In genomic region chr17:36943691-36944090, GRCm38 (mm10) we compare ENCODE assay signal across 9 mouse cellular contexts. TPM values are rescaled to one million over a fixed set of nuclear protein-coding genes. Genes with fewer than 3 reads are reported as not detected.
DNase-seq lines count a peak whose midpoint lies in the region; ATAC-seq lines count a peak whose summit lies in the region.
"Had no signal": no experiment of that assay in that cellular context is flagged by ENCODE, and none has a peak within 500 bp of the region (broad histone marks: within the 10 kb centered on the region; RNA-seq: fewer than 3 reads in every experiment).

No protein-coding gene starts in this region.

- no peaks in the 10 kb centered on the region for H3K9me3 ChIP-seq in heart, embryonic 13.5 days
- H3K9me3 ChIP-seq in limb, embryonic 10.5 days (replicated peaks) = no peaks in the 10 kb centered on the region

- no peak for DNase-seq in heart, adult 9 months (ENCODE audit: low spot score in 2 of 2)
- DNase-seq in retina, embryonic 14.5 days (ENCODE audit: low spot score) = peak; percentile 3
- DNase-seq in retina, postnatal 1 day = no peak
- DNase-seq in limb, embryonic 10.5 days (ENCODE audit: low spot score) = no peak
- no peak for DNase-seq in embryo, embryonic 10.5 days (ENCODE audit: low spot score)
- DNase-seq in layer of hippocampus, adult 11-12 months (ENCODE audit: low spot score) = no peak
- DNase-seq in urinary bladder, postnatal 36 days (ENCODE audit: low spot score in 2 of 2) = no peak

- H3K27ac ChIP-seq in heart, embryonic 13.5 days (replicated peaks) = no peak overlapping the region
- no peak overlapping the region for H3K27ac ChIP-seq in limb, embryonic 10.5 days

- peaks cover 20% of the 10 kb centered on the region for H3K4me1 ChIP-seq in heart, embryonic 13.5 days
- peaks cover 37% of the 10 kb centered on the region for H3K4me1 ChIP-seq in limb, embryonic 10.5 days

- H3K4me3 ChIP-seq in heart, embryonic 13.5 days = no peak overlapping the region; the same call in 1 of the 2 replicates
- H3K4me3 ChIP-seq in limb, embryonic 10.5 days = peak overlapping the region; percentile 54

- WGBS in heart, embryonic 13.5 days = 13% methylated on average over 5 of the region's 5 CpGs
- 18% methylated on average over 5 of the region's 5 CpGs for WGBS in limb, embryonic 10.5 days

- H3K36me3 ChIP-seq in heart, embryonic 13.5 days = peaks cover 5% of the 10 kb centered on the region
- peaks cover 6% of the 10 kb centered on the region for H3K36me3 ChIP-seq in limb, embryonic 10.5 days

- H3K9ac ChIP-seq in heart, embryonic 13.5 days = no peak overlapping the region

- peak overlapping the region; percentile 69; the same call in 1 of the 2 replicates for H3K4me2 ChIP-seq in heart, embryonic 13.5 days

- peaks cover 88% of the 10 kb centered on the region for H3K27me3 ChIP-seq in heart, embryonic 13.5 days (replicated peaks)
- H3K27me3 ChIP-seq in limb, embryonic 10.5 days (ENCODE audit: low read depth, poor library complexity, severe bottlenecking) = peaks cover 84% of the 10 kb centered on the region

- no peak for ATAC-seq in heart, embryonic 13.5 days (ENCODE audit: extremely low read depth, insufficient number of reproducible peaks, low FRiP score, low TSS enrichment)

RNA-seq across cellular contexts. Expression of gene Rnf39, which starts 1.0 kb away (rescaled TPM):
- 0.17 and 0.28 TPM in 2 replicates for polyA plus RNA-seq in heart, embryonic 13.5 days (2015; fragmentation: Nextera tagmentation; extraction: Ambion mirVana)
- 0.13 and 0.45 TPM in 2 replicates for polyA plus RNA-seq in limb, embryonic 10.5 days (2016; fragmentation: Nextera tagmentation; extraction: Ambion mirVana)

RNA-seq across cellular contexts. Expression of gene Ppp1r11, which starts 7.8 kb away (rescaled TPM):
- 78.0 and 90.7 TPM in 2 replicates for polyA plus RNA-seq in heart, embryonic 13.5 days (2015; fragmentation: Nextera tagmentation; extraction: Ambion mirVana)
- 152 and 174 TPM in 2 replicates for polyA plus RNA-seq in limb, embryonic 10.5 days (2016; fragmentation: Nextera tagmentation; extraction: Ambion mirVana)

RNA-seq across cellular contexts. Expression of gene Znrd1, which starts 14.7 kb away (rescaled TPM):
- 39.2 and 45.8 TPM in 2 replicates for polyA plus RNA-seq in heart, embryonic 13.5 days (2015; fragmentation: Nextera tagmentation; extraction: Ambion mirVana)
- polyA plus RNA-seq in limb, embryonic 10.5 days (2016; fragmentation: Nextera tagmentation; extraction: Ambion mirVana) = 107 and 114 TPM in 2 replicates

RNA-seq across cellular contexts. Expression of gene Znrd1as, which starts 14.7 kb away (rescaled TPM):
- 6.2 and 7.2 TPM in 2 replicates for polyA plus RNA-seq in heart, embryonic 13.5 days (2015; fragmentation: Nextera tagmentation; extraction: Ambion mirVana)
- polyA plus RNA-seq in limb, embryonic 10.5 days (2016; fragmentation: Nextera tagmentation; extraction: Ambion mirVana) = 8.9 and 9.5 TPM in 2 replicates

RNA-seq across cellular contexts. Expression of gene 2410137M14Rik, which starts 37.3 kb away (rescaled TPM):
- not detected in 2 replicates for polyA plus RNA-seq in heart, embryonic 13.5 days (2015; fragmentation: Nextera tagmentation; extraction: Ambion mirVana)
- polyA plus RNA-seq in limb, embryonic 10.5 days (2016; fragmentation: Nextera tagmentation; extraction: Ambion mirVana) = not detected in 2 replicates
- polyA plus RNA-seq: embryonic facial prominence, embryonic 11.5 days had no signal
